Mouse (Mus musculus): ENCODE data around the gene Cadps. TPM values are rescaled to one million over a fixed set of nuclear protein-coding genes. Genes with fewer than 3 reads are reported as not detected.

Cadps gene
- polyA plus RNA-seq, 1 experiment from 2014 or later, result 0.31 TPM

DNA sequence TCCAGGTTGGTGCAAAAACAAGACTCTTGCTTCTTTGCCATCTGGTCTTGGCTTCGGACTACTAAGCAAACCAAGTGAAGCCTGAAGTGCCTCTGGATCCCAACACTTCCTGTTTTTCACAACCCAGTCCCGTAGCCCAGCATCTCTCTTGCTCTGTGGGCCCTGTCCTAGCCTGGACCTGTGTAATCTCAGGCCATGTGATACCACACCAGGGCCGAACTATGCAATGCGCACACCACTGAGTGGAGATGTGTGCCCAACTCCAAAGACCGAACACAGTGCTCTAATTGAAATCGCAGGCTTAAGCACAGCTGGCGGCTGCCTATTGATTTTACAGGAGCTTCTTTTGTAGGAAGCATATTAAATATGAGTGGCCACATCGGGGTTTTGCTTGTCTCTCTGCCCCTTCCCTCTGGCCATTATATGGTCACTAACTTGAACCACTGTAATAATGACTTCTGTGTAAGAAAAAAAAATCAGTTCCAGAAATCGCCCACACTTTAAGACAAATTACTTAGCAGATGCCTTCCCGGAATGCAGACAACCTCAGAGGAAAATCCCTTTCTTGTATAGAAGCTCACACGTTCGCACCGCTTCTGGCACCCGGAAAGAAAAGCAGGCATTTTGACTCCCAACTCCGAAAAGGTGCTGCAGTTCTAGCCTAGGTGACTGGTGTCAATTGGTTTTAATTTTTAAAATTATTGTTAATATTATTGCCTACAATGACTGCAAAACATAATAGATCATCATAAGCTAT lies 473.4 kb downstream of the Cadps start:
- no peak overlapping the region for H3K9ac ChIP-seq
- no peaks in the 10 kb centered on the region for H3K9me3 ChIP-seq
- no peaks in the 10 kb centered on the region for H3K36me3 ChIP-seq
- no peak for ATAC-seq (ENCODE audit: borderline replicate concordance, extremely low read depth, low FRiP score, low TSS enrichment)
- H3K4me2 ChIP-seq, result no peak overlapping the region
- H3K4me3 ChIP-seq, result no peak overlapping the region
- peaks cover 15% of the 10 kb centered on the region for H3K4me1 ChIP-seq
- H3K27ac ChIP-seq, result no peak overlapping the region
- peaks cover 98% of the 10 kb centered on the region for H3K27me3 ChIP-seq
- 5% methylated on average over 15 of the region's 15 CpGs for WGBS

DNA sequence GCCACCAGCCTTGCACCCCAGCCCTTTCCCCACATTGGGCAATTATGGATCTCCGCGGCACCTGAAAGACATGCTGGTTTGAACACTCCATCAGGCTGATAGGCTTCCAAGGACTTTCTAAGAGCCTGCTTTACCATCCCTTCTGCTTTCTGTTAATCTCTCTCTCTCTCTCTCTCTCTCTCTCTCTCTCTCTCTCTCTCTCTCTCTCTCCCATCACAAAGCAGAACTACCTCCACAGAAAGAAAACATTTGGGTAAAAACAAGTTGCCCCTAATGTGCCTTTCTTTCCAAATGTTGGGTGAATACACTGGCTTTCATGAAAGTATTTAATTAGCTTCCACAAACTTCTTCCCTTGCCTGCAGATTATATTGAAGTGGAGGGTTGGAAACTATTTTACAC lies 474.8 kb downstream of the Cadps start, which contains the start of gene Fezf2:
TSS of gene Fezf2 (minus strand) at position 101 of the 400 bp plus-strand sequence.
- Histone ChIP-seq H3K4me2 (no peak within 1 kb of the TSS), H3K9ac (no peak within 1 kb of the TSS), H3K36me3 (no peaks in the 10 kb centered on the region), H3K9me3 (no peaks in the 10 kb centered on the region), H3K4me3 (no peak within 1 kb of the TSS; the same call in 1 of the 2 replicates), H3K27ac (no peak within 1 kb of the TSS), H3K27me3 (peaks cover 98% of the 10 kb centered on the region), H3K4me1 (peaks cover 17% of the 10 kb centered on the region)
- no peak for ATAC-seq (ENCODE audit: borderline replicate concordance, extremely low read depth, low FRiP score, low TSS enrichment)
- 8% methylated on average over 2 of the region's 2 CpGs for WGBS

DNA sequence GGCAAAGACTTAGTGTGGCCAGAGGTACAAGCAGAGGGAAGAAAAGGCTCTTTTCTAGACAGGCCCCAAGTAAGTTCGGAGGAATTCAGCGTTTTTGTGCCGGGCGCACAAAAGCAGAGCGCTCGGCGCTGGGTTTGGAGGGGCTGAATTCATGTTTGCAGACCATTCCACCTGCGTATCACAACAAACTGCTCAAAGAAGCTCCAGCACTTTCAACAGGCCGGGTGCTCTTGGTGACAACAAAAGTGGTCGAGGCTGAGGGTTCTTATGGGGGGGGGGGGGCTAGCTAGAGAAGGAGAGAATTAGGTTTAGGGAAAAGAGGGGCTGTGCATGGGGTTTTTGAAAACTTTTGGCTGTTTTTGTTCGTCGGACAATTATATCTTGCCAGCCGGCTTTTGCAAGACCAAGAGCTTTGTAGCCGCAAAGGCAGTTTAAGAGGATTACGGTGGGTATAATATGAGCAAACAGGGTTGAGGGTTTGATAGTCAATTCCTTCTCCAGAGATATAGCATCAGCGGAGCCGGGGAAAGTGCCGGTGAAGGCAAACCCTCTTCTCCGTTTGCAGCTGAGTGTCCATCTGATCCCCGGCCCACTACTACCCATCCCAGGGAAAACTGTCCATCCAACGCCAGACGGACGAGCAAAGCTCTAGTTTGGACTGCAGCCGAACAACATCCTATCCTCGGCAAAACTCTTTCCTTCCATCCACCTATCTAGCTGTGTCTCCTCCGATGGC lies 475.8 kb downstream of the Cadps start:
- peak overlapping the region; percentile 40 for H3K4me2 ChIP-seq
- peak overlapping the region; percentile 24 for H3K4me3 ChIP-seq
- H3K9me3 ChIP-seq, result no peaks in the 10 kb centered on the region
- WGBS, result 3% methylated on average over 26 of the region's 26 CpGs
- no peak for ATAC-seq (ENCODE audit: borderline replicate concordance, extremely low read depth, low FRiP score, low TSS enrichment)
- no peak overlapping the region for H3K9ac ChIP-seq
- H3K27ac ChIP-seq, result no peak overlapping the region
- peaks cover 17% of the 10 kb centered on the region for H3K4me1 ChIP-seq
- H3K27me3 ChIP-seq, result peaks cover 100% of the 10 kb centered on the region
- no peaks in the 10 kb centered on the region for H3K36me3 ChIP-seq

DNA sequence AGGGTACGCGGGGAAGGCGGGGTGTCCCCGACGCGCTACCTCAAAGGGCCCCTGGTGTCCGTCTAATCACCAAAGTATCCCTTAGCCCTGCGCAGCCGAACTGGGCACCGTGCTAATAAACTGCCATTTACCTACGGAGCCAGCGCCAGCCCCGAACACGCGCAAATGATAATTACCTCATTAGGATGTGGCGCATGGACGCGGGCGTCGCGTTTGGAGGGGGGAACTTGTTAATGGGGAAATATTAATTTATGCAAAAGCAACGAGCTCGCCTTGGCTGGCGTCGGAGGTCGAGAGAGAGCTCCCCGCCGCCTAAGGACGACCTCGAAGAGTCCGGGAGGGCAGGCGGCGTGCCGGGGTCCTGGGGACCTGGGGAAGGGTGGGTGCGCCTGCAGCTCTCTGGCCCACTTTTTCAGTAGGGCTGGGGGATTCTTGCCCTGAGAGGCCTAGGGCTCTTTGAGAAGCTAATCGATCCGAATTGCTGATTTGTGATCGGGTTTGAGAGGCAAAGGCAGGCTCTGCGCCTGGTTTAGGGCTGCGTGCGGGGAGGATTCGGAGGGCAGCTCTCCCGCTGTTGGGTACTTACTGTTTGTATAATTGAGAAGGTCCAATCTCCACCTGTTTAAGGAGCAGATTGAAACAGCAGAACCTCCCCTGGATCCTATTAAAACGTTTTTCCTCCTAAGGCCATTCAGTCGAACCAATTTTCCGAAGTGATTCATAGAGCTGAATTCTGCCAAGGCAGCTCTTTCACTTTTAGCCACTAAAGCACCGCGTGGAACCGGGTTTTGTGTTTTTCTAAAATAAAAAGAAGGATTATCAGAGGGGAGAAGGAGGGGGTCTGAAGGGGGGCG lies 476.6 kb downstream of the Cadps start:
- no peak for ATAC-seq (ENCODE audit: borderline replicate concordance, extremely low read depth, low FRiP score, low TSS enrichment)
- H3K4me2 ChIP-seq, result peak overlapping the region; percentile 40
- WGBS, result 1% methylated on average over 50 of the region's 50 CpGs

DNA sequence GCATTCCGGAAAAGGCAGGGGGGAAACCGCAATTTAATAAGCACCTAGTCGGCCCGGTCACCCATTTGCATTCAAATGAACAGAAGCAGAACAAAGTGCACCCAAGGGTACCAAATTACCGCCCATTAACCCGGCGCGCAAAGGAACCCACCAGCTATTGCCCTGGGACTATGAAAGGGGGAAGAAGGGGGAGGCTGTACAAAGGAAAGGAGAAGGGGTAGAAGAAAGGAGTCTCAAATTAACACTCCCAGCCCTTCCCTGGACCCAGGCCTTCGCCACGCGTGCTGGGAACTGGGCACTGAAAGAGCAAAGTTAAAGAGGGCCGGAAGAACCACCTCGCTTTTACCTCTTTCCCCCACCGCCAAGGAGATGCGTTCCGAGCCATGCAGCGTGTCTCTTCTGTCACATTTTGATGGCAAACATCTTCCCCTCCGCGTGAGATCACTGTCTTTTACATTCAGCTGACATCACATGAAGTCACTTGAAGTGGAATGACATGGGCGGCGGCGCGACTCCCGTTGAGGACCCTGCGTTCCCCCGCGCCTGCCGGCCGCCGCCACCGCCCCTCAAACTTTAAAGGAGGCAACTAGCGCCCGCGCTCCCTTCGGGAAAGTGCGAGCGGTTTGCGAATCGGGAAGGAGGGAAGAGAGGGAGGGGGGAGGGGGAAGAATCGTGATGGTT lies 477.5 kb downstream of the Cadps start:
- no peak for ATAC-seq (ENCODE audit: borderline replicate concordance, extremely low read depth, low FRiP score, low TSS enrichment)
- WGBS, result 2% methylated on average over 40 of the region's 40 CpGs
- peak overlapping the region; percentile 40; the same call in 1 of the 2 replicates for H3K4me2 ChIP-seq

More for the DNA sequence above, 476.6 kb downstream of the Cadps start:
- Histone ChIP-seq H3K4me1 (peaks cover 19% of the 10 kb centered on the region), H3K9me3 (no peaks in the 10 kb centered on the region), H3K36me3 (no peaks in the 10 kb centered on the region), H3K4me3 (peak overlapping the region; percentile 24), H3K9ac (no peak overlapping the region), H3K27me3 (peaks cover 100% of the 10 kb centered on the region), H3K27ac (no peak overlapping the region)

DNA sequence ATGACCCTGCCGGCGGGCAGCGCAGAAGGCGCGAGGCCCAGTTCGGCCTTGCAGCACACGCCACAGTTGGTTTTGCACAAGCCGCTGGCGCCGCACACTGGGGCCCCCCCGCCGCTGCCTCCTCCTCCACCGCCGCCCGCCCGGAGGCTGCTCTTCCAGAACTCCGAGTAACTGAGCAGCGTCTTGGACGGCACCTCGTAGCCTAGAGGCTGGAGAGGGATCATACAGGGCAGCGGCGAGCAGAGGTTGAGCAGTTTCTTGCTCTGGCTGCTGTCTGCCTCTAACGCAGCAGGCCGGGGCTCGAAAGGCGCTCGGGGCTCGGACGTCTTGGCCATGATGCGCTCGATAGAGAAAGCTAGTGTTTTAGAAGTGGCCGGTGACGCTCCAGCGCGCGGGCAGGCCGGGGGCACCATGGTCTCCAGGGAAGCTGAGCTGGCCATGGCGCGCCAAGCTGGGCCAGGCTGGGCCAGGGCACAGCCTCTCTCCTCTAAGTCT lies 478.1 kb downstream of the Cadps start:
- H3K4me1 ChIP-seq, result peaks cover 20% of the 10 kb centered on the region
- peak overlapping the region; percentile 16 for H3K4me2 ChIP-seq
- no peaks in the 10 kb centered on the region for H3K9me3 ChIP-seq
- no peak overlapping the region for H3K27ac ChIP-seq
- H3K36me3 ChIP-seq, result no peaks in the 10 kb centered on the region
- peak overlapping the region; percentile 1; the same call in 1 of the 2 replicates for H3K4me3 ChIP-seq
- H3K9ac ChIP-seq, result no peak overlapping the region
- ATAC-seq (ENCODE audit: borderline replicate concordance, extremely low read depth, low FRiP score, low TSS enrichment), result no peak
- peaks cover 100% of the 10 kb centered on the region for H3K27me3 ChIP-seq
- whole genome bisulfite sequencing, result 1% methylated on average over 39 of the region's 39 CpGs

More for the DNA sequence above, 477.5 kb downstream of the Cadps start:
- H3K4me3 ChIP-seq, result 0 out of 2 replicates have a peak overlapping the region, but pooled peaks have one; percentile 1
- peaks cover 20% of the 10 kb centered on the region for H3K4me1 ChIP-seq
- H3K9me3 ChIP-seq, result no peaks in the 10 kb centered on the region
- no peak overlapping the region for H3K9ac ChIP-seq
- no peak overlapping the region for H3K27ac ChIP-seq
- H3K36me3 ChIP-seq, result no peaks in the 10 kb centered on the region
- peaks cover 100% of the 10 kb centered on the region for H3K27me3 ChIP-seq

DNA sequence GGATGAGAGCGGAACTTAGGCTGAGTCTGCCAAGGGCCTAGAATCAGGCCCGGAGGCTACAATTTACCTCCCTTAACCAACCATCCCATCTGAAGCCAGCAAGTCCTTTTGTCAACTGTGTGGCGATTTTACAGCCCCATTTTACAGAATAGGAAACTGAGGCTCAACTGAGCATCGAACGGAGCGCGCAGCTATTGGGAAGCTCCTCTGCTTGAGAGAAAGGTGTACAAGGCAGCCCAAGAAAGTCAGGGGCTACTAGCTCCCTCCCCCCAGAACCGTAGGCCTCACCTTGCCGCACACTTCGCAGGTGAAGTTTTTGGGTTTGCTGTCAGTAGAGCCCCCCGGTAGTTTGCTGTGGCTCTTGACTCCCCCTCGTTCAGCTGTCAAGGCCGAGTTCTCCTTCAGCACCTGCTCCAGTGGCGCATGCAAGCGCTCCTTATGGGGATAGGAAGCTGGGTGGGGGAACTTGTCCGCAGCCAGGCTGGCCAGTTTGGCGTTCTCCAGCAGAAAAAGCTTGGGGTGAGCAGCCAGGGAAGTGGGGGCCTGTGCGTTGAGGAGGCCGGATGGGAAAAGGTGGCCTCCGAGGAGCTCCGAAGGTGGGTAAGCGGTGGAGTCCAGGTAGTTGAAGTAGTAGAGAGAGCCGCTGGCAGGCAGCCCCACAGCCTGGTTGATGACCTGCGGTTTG lies 478.7 kb downstream of the Cadps start:
- Histone ChIP-seq H3K36me3 (no peaks in the 10 kb centered on the region), H3K27ac (no peak overlapping the region), H3K4me1 (peaks cover 20% of the 10 kb centered on the region), H3K4me2 (peak overlapping the region; percentile 16), H3K4me3 (0 out of 2 replicates have a peak overlapping the region, but pooled peaks have one; percentile 1), H3K27me3 (peaks cover 100% of the 10 kb centered on the region), H3K9ac (no peak overlapping the region), H3K9me3 (no peaks in the 10 kb centered on the region)
- ATAC-seq (ENCODE audit: borderline replicate concordance, extremely low read depth, low FRiP score, low TSS enrichment), result no peak
- 3% methylated on average over 24 of the region's 24 CpGs for WGBS

DNA sequence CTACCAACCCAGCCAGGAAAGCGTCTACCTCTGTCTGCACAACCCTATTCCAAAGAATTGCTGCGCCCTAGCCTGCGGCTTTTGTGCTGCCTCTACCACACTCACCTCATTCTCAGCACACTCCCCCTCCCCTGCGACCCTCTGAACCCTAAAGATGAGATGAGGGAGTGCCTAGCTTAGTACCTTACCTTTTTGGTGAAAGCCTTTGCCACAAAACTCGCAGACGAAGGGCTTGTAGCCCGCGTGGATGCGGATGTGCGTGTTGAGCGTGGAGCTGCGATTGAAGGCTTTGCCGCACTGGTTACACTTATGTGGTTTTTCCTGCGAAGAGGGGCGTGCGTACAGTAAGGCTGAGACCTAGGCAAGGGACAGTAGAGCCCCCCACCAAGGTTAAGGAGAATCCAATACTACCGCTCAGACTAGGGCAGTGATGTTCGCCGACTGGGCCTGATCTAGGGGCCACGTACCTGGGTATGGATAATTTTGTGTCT lies 479.4 kb downstream of the Cadps start:
- WGBS, result 3% methylated on average over 20 of the region's 20 CpGs
- no peak for ATAC-seq (ENCODE audit: borderline replicate concordance, extremely low read depth, low FRiP score, low TSS enrichment)

DNA sequence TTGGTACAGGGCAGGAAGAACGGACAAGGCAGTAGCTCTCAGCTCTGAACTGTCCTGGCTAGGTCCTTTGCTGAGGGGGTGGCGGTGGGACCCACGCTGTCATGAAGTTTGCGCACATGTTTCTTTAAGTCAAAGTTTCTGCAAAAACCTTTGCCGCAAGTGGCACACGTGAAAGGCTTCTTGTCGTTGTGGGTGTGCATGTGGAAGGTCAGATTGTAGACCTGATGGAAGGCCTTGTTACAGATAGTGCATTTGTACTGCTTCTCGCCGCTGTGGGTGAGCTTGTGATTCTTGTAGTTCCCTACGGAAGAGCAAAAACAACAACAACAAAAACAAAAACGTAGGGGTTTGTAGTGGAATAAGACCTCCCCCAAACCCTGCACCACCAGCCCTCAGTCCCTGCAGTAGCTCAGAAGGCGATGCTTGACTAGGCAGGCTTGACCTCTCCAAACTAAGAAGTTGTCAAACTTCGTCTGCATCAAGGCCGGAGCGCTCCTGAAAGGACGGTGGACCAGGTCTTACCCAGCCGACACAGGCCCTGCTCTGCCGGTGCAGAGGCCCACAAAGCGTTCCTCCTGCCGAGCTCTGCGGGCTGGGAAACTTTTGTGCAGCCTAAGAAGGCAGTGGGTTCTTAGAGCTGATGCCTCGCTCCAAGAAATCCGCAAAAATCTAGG lies 480.3 kb downstream of the Cadps start:
- peaks cover 20% of the 10 kb centered on the region for H3K4me1 ChIP-seq
- H3K36me3 ChIP-seq, result no peaks in the 10 kb centered on the region
- H3K9ac ChIP-seq, result no peak overlapping the region
- H3K4me2 ChIP-seq, result no peak overlapping the region
- peaks cover 100% of the 10 kb centered on the region for H3K27me3 ChIP-seq
- no peak overlapping the region for H3K4me3 ChIP-seq
- ATAC-seq (ENCODE audit: borderline replicate concordance, extremely low read depth, low FRiP score, low TSS enrichment), result no peak
- no peak overlapping the region for H3K27ac ChIP-seq
- no peaks in the 10 kb centered on the region for H3K9me3 ChIP-seq
- WGBS, result 2% methylated on average over 23 of the region's 23 CpGs

More for the DNA sequence above, 479.4 kb downstream of the Cadps start:
- H3K36me3 ChIP-seq, result no peaks in the 10 kb centered on the region
- H3K27ac ChIP-seq, result no peak overlapping the region
- H3K4me3 ChIP-seq, result no peak overlapping the region
- no peak overlapping the region for H3K9ac ChIP-seq
- peaks cover 20% of the 10 kb centered on the region for H3K4me1 ChIP-seq
- no peak overlapping the region for H3K4me2 ChIP-seq
- peaks cover 100% of the 10 kb centered on the region for H3K27me3 ChIP-seq
- H3K9me3 ChIP-seq, result no peaks in the 10 kb centered on the region

DNA sequence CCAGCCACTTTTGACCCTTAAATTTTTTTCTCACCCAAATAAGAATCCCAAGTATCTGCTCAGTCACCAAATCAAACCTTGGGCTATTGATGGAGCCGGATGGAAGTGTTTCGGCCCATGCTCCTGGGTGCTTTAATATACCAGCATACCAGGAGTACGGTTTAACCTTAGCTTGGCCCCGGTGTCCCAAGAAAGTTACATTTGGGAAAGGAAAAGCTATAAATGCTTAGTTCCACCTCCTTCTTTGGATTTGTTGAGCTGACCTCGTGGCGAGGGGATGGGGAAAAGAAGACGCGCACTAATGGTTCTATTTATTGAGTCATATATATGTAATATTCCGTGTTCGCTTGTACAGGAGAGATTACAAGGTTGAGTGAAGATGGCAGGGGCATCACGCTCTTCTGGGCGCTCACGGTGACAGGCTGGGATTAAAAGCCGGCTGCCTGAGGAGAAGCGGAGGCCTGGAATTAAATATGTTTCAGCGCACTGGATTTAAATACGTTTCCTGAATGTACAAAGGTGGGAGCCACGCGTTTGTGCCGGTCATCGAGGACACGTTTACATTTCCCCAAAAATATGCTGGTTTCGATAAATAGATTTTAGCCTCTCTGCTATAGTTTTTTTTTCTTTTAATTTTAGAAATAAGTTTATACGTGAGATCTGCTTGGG lies 481.0 kb downstream of the Cadps start:
- 5% methylated on average over 24 of the region's 24 CpGs for WGBS
- Histone ChIP-seq H3K27ac (no peak overlapping the region), H3K4me1 (peaks cover 20% of the 10 kb centered on the region), H3K9ac (no peak overlapping the region), H3K36me3 (no peaks in the 10 kb centered on the region), H3K9me3 (no peaks in the 10 kb centered on the region), H3K4me2 (no peak overlapping the region), H3K27me3 (peaks cover 100% of the 10 kb centered on the region), H3K4me3 (no peak overlapping the region)
- ATAC-seq (ENCODE audit: borderline replicate concordance, extremely low read depth, low FRiP score, low TSS enrichment), result no peak
